Mouse (Mus musculus): ENCODE measurements around the gene Kcns1. TPM values are rescaled to one million over a fixed set of nuclear protein-coding genes. Genes with fewer than 3 reads are reported as not detected.

Gene Kcns1
- polyA plus RNA-seq, 1 experiment from 2014 or later, result 0.25 TPM

- Histone ChIP-seq H3K9ac (replicated peaks; ENCODE audit: low read length) (no peak overlapping the region), H3K27me3 (ENCODE audit: insufficient read depth, low read length) (peaks cover 29% of the 10 kb centered on the region), H3K36me3 (ENCODE audit: insufficient read depth, low read length) (no peaks in the 10 kb centered on the region), H3K4me2 (replicated peaks; ENCODE audit: low read depth, low read length) (no peak overlapping the region), H3K9me3 (ENCODE audit: low read length) (no peaks in the 10 kb centered on the region), H3K27ac (ENCODE audit: low read length) (no peak overlapping the region), H3K4me3 (ENCODE audit: low read length) (no peak overlapping the region), H3K4me1 (ENCODE audit: insufficient read depth, low read length) (peaks cover 7% of the 10 kb centered on the region)
- 69% methylated on average over 8 of the region's 8 CpGs for WGBS
- no peak for ATAC-seq (ENCODE audit: low FRiP score, low TSS enrichment)
Measured at GRCm38 (mm10) chr2:164174649-164175395, 3.9 kb upstream of the Kcns1 start.

GRCm38 (mm10) chr2:164173394-164173793, 2.5 kb upstream of the Kcns1 start:
- Histone ChIP-seq H3K36me3 (ENCODE audit: insufficient read depth, low read length) (no peaks in the 10 kb centered on the region), H3K4me1 (ENCODE audit: insufficient read depth, low read length) (peaks cover 9% of the 10 kb centered on the region), H3K4me3 (ENCODE audit: low read length) (no peak overlapping the region), H3K27me3 (ENCODE audit: insufficient read depth, low read length) (peaks cover 44% of the 10 kb centered on the region), H3K4me2 (replicated peaks; ENCODE audit: low read depth, low read length) (no peak overlapping the region), H3K27ac (ENCODE audit: low read length) (no peak overlapping the region), H3K9me3 (ENCODE audit: low read length) (no peaks in the 10 kb centered on the region), H3K9ac (replicated peaks; ENCODE audit: low read length) (no peak overlapping the region)
- ATAC-seq (ENCODE audit: low FRiP score, low TSS enrichment), result no peak
- WGBS, result 73% methylated on average over 3 of the region's 3 CpGs

GRCm38 (mm10) chr2:164170326-164170725, 587 bp downstream of the Kcns1 start:
- H3K4me3 ChIP-seq (ENCODE audit: low read length), result no peak overlapping the region
- peaks cover 64% of the 10 kb centered on the region for H3K27me3 ChIP-seq (ENCODE audit: insufficient read depth, low read length)
- H3K4me2 ChIP-seq (replicated peaks; ENCODE audit: low read depth, low read length), result no peak overlapping the region
- no peak for ATAC-seq (ENCODE audit: low FRiP score, low TSS enrichment)
- peaks cover 15% of the 10 kb centered on the region for H3K4me1 ChIP-seq (ENCODE audit: insufficient read depth, low read length)
- H3K27ac ChIP-seq (ENCODE audit: low read length), result no peak overlapping the region
- no peak overlapping the region for H3K9ac ChIP-seq (replicated peaks; ENCODE audit: low read length)
- H3K36me3 ChIP-seq (ENCODE audit: insufficient read depth, low read length), result no peaks in the 10 kb centered on the region
- 5% methylated on average over 11 of the region's 11 CpGs for WGBS
- H3K9me3 ChIP-seq (ENCODE audit: low read length), result no peaks in the 10 kb centered on the region

- Histone ChIP-seq H3K9me3 (ENCODE audit: low read length) (no peaks in the 10 kb centered on the region), H3K9ac (replicated peaks; ENCODE audit: low read length) (no peak overlapping the region; the same call in 1 of the 2 replicates), H3K4me1 (ENCODE audit: insufficient read depth, low read length) (peaks cover 15% of the 10 kb centered on the region), H3K27me3 (ENCODE audit: insufficient read depth, low read length) (peaks cover 64% of the 10 kb centered on the region), H3K27ac (ENCODE audit: low read length) (no peak overlapping the region), H3K4me2 (replicated peaks; ENCODE audit: low read depth, low read length) (peak overlapping the region; percentile 56), H3K4me3 (ENCODE audit: low read length) (peak overlapping the region; percentile 34), H3K36me3 (ENCODE audit: insufficient read depth, low read length) (no peaks in the 10 kb centered on the region)
- WGBS, result 6% methylated on average over 42 of the region's 42 CpGs
- no peak for ATAC-seq (ENCODE audit: low FRiP score, low TSS enrichment)
Measured at GRCm38 (mm10) chr2:164168571-164168946, 2.4 kb downstream of the Kcns1 start.

GRCm38 (mm10) chr2:164167752-164168570, 3.0 kb downstream of the Kcns1 start:
- Histone ChIP-seq H3K4me3 (ENCODE audit: low read length) (peak overlapping the region; percentile 34), H3K27me3 (ENCODE audit: insufficient read depth, low read length) (peaks cover 60% of the 10 kb centered on the region), H3K9ac (replicated peaks; ENCODE audit: low read length) (no peak overlapping the region; the same call in 1 of the 2 replicates), H3K27ac (ENCODE audit: low read length) (no peak overlapping the region), H3K9me3 (ENCODE audit: low read length) (no peaks in the 10 kb centered on the region), H3K4me2 (replicated peaks; ENCODE audit: low read depth, low read length) (peak overlapping the region; percentile 56), H3K4me1 (ENCODE audit: insufficient read depth, low read length) (peaks cover 15% of the 10 kb centered on the region), H3K36me3 (ENCODE audit: insufficient read depth, low read length) (no peaks in the 10 kb centered on the region)
- peak; percentile 43; the same call in 1 of the 2 replicates for ATAC-seq (ENCODE audit: low FRiP score, low TSS enrichment)
- WGBS, result 10% methylated on average over 90 of the region's 90 CpGs

GRCm38 (mm10) chr2:164164941-164165340, 6.0 kb downstream of the Kcns1 start:
- Histone ChIP-seq H3K9ac (replicated peaks; ENCODE audit: low read length) (no peak overlapping the region), H3K4me2 (replicated peaks; ENCODE audit: low read depth, low read length) (no peak overlapping the region), H3K27me3 (ENCODE audit: insufficient read depth, low read length) (peaks cover 39% of the 10 kb centered on the region), H3K4me1 (ENCODE audit: insufficient read depth, low read length) (peaks cover 8% of the 10 kb centered on the region), H3K36me3 (ENCODE audit: insufficient read depth, low read length) (no peaks in the 10 kb centered on the region), H3K4me3 (ENCODE audit: low read length) (no peak overlapping the region), H3K27ac (ENCODE audit: low read length) (no peak overlapping the region), H3K9me3 (ENCODE audit: low read length) (no peaks in the 10 kb centered on the region)
- 90% methylated on average over 5 of the region's 5 CpGs for WGBS
- no peak for ATAC-seq (ENCODE audit: low FRiP score, low TSS enrichment)

GRCm38 (mm10) chr2:164161515-164162055, 9.3 kb downstream of the Kcns1 start:
- no peak overlapping the region for H3K9ac ChIP-seq (replicated peaks; ENCODE audit: low read length)
- H3K4me1 ChIP-seq (ENCODE audit: insufficient read depth, low read length), result no peaks in the 10 kb centered on the region
- no peak for ATAC-seq (ENCODE audit: low FRiP score, low TSS enrichment)
- H3K27ac ChIP-seq (ENCODE audit: low read length), result no peak overlapping the region
- H3K27me3 ChIP-seq (ENCODE audit: insufficient read depth, low read length), result peaks cover 5% of the 10 kb centered on the region; the same call in 1 of the 2 replicates
- H3K36me3 ChIP-seq (ENCODE audit: insufficient read depth, low read length), result no peaks in the 10 kb centered on the region
- no peak overlapping the region for H3K4me2 ChIP-seq (replicated peaks; ENCODE audit: low read depth, low read length)
- H3K4me3 ChIP-seq (ENCODE audit: low read length), result no peak overlapping the region
- 69% methylated on average over 11 of the region's 11 CpGs for WGBS
- no peaks in the 10 kb centered on the region for H3K9me3 ChIP-seq (ENCODE audit: low read length)

GRCm38 (mm10) chr2:164158838-164159237, 12.1 kb downstream of the Kcns1 start:
- Histone ChIP-seq H3K9me3 (ENCODE audit: low read length) (no peaks in the 10 kb centered on the region), H3K4me1 (ENCODE audit: insufficient read depth, low read length) (no peaks in the 10 kb centered on the region), H3K9ac (replicated peaks; ENCODE audit: low read length) (no peak overlapping the region), H3K27ac (ENCODE audit: low read length) (no peak overlapping the region), H3K27me3 (ENCODE audit: insufficient read depth, low read length) (no peaks in the 10 kb centered on the region), H3K4me2 (replicated peaks; ENCODE audit: low read depth, low read length) (no peak overlapping the region), H3K36me3 (ENCODE audit: insufficient read depth, low read length) (no peaks in the 10 kb centered on the region), H3K4me3 (ENCODE audit: low read length) (no peak overlapping the region)
- 74% methylated on average over 2 of the region's 2 CpGs for WGBS
- no peak for ATAC-seq (ENCODE audit: low FRiP score, low TSS enrichment)

GRCm38 (mm10) chr2:164156158-164156557, 14.8 kb downstream of the Kcns1 start:
- WGBS, result 83% methylated on average over 7 of the region's 7 CpGs
- no peak for ATAC-seq (ENCODE audit: low FRiP score, low TSS enrichment)
- H3K36me3 ChIP-seq (ENCODE audit: insufficient read depth, low read length), result peaks cover 17% of the 10 kb centered on the region

More at GRCm38 (mm10) chr2:164156158-164156557, 14.8 kb downstream of the Kcns1 start:
- H3K9ac ChIP-seq (replicated peaks; ENCODE audit: low read length), result no peak overlapping the region
- H3K27ac ChIP-seq (ENCODE audit: low read length), result no peak overlapping the region
- H3K27me3 ChIP-seq (ENCODE audit: insufficient read depth, low read length), result no peaks in the 10 kb centered on the region
- no peaks in the 10 kb centered on the region for H3K4me1 ChIP-seq (ENCODE audit: insufficient read depth, low read length)
- H3K9me3 ChIP-seq (ENCODE audit: low read length), result no peaks in the 10 kb centered on the region
- H3K4me2 ChIP-seq (replicated peaks; ENCODE audit: low read depth, low read length), result no peak overlapping the region
- H3K4me3 ChIP-seq (ENCODE audit: low read length), result no peak overlapping the region

Measured in kidney, embryonic 16.5 days (tissue).